Mouse (Mus musculus): ENCODE results near the gene Gngt2.
A peak's percentile ranks its signal among the peaks of the same experiment; 100 is the strongest.
"Not testable (repeated sequence)": the region's sequence is repeated elsewhere in the genome, so short reads cannot be mapped to it uniquely, and the experiment has no call there.

Gene Gngt2

DNA sequence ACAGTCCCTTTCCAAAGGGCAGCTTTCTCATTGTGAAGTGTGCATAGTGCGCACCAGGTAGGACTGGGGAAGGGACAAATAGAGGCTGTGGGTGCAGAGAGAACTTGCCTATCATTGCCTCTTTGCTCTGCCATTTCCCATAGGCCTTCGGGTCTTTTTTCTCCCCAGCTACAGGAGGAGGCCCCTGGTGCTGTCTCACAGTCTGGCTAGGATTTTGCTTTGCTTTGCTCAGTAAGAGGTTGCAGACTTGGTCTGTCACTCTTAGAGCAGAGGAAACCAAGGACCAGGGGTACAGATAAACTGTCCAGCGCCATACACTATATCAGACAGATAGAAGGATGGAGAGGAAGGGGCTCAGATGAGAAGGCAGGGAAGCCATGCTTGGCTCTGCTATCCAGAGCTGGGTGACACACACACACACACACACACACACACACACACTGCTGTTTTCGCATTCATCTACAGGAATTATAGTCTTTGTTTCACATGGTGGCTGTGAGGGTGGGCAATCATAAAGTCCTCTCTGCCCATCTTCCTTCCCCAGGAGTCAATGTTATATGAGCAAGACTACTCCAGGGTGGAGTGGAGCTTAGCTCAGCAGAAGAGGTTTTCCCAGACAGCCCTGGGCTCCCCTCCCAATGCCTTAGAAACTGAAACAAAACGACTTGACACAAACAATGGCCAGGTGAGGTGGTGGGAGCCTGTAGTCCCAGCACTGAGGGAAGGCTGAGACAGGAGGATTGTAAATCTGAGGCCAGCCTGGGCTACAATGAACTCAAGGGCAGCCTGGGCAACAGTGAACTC, 3.9 kb downstream of the Gngt2 start:
- no peak for DNase-seq (ENCODE audit: low read depth, low spot score)

DNA sequence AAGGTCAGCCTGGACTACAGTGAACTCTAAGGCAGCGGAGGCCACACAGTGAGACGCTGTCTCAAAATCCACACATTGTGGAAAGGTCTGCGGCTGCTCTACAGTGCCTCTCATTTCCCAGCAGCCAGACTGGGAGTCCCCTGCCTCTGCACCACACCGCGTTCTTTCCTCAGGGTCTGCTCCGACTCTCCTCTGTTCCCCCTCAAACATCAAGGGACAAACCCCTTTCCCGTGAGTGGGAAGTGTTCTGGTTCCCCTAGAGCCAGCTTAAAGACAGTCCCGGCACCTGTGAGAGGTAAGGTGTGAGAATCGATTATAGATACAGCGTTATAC, 4.4 kb downstream of the Gngt2 start:
- DNase-seq (ENCODE audit: low read depth, low spot score) = no peak

DNA sequence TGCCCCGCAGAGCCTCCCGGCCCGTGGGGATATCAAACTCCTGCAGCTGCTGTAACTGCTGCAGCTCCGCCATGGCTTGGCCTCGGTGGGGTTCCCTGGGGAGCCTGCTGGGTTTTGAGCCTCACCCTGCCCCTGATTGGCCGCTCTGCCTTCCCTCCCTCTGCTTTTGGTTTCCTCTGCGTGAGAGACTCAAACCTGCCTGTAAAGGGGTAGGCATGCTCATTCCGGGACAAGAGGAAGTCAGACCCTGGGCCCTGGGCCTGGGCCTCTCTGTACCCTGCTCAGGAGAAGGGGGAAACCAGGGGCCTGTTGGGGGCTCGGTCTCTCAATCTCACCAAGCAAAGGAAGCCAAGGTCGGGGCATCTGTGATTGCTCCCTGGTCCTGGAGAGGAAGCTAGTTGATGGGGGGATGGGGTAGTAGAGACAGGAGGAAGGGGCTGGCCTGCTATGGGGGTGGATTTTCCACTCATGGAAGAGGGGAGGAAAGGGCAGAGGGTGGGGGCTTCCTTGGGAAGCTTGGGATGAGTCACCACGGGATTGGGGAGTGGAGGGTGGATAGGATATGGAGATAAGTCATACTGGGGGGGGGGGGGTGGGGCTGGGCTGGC, 5.2 kb downstream of the Gngt2 start, which contains the start of gene Abi3:
Gene Abi3 (minus strand): TSS at position 403 of the 608 bp plus-strand sequence.
- DNase-seq (ENCODE audit: low read depth, low spot score) = no peak

DNA sequence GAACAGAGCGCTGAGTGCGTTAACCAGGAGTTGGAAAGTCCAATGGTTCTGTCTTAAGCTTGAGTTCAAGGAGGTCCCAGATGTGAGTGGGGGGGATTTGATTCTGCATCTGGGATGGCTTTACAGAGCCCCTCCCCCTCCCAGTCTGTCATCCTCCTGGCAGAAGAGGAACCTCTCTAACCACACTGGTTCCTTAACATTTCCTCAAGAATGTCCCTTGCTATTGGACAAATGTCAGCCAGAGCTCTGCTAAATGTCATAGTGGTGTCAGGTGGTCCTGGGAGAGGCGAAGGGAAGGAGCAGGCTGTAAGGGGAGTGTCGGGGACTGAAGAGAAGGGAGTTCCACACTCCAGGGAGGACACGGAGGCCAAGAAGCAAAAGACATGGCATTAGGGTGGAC, 5.9 kb downstream of the Gngt2 start:
- DNase-seq (ENCODE audit: low read depth, low spot score) = no peak

DNA sequence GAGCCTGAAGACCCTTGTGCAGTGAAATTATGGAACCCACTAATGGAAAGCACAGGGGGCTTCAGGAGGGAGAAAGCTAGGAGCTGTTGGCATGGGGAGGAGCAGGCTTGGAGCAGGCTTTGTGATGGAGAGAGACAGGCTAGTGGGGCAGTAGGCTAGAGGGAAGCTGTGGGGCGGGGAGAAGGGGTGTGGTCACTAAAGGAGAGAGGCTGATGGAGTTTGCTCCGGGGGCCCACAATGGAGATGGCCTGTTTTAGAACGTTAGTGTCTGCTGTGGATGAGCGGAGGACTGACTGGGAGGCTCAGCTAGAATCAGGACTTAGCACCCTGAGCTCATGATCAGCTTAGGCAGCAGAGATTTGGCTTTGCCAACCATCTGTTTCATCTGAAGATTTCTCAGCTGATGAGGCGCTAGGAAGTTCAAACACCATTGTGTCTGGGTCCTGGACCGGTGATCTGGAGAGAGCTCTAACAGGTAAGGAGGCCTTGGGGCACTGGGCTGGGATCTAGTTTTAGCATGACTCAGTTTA, 6.5 kb downstream of the Gngt2 start:
- DNase-seq (ENCODE audit: low read depth, low spot score) = no peak

DNA sequence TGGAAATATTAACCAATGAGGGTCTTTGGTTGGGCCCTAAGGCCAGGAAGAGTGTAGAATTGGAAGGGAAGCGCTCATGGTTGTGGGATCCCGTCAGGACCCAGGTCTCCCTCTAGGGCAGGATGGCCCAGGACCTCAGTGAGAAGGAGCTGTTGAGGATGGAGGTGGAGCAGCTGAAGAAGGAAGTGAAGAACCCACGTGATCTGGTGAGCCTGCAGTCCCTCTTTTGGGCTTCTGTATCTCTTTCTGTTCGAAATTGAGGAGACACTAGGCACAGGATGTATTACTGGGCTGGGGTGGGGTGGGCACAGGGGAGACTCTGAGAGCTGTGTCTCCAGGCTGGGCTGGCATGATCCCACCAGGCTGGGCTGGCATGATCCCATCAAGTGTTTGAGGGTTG, 7.9 kb downstream of the Gngt2 start:
- DNase-seq (ENCODE audit: low read depth, low spot score) = no peak

DNA sequence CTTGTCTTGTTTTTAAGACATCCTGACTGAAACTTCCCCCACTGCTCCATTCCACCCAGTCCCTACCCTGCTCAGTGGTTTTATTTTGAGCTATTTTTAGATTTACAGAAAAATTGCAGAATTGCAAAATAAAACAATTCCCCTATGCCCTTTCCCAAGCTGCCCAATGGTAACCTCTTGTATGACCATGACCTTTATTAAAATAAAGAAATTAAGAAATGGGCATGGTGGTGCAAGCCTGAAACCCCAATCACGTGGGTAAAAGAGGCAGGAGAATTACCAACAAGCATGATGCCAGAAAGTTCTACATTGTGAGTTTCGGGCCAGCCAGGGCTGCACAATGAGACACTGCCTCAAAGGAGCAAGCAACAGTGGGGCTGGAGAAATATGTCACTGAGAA, 13.9 kb downstream of the Gngt2 start:
- no peak for DNase-seq (ENCODE audit: low read depth, low spot score)

DNA sequence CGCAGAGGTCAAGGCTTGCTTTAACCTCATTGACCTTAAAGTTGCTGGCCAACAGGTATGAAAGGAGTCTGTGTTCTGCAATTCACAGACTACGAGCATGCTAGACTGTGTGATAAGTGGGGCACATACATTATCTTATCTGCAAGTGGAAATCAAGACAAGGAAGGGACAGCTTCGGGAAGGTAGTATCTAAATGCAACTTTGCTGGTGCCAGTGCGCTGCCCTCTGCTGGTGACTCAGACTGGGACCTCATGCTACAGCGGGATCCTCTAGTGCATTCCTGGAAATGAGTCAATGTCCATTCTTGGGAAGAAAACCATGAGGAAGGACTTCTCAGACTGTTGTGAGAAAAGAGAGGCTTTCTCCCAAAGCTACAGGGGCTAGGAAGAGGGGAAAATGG, 16.7 kb downstream of the Gngt2 start:
- peak; percentile 77 for DNase-seq (ENCODE audit: low read depth, low spot score)

DNA sequence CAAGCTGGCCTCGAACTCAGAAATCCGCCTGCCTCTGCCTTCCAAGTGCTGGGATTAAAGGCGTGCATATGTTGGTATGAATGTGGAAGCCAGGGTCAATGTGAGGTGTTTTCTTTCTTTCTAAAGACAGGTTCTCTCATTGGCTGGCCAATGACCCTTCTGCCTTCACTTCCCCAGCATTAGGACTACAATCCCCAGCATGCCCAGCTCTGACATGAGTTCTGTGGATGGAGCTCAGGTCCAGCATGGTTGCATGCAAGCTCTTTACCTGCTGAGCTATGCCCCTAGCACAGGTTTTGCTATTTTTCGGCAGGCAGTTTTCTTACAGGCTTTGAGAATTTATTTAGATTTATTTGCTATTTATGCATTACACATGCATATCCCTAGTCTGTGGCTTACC, 20.3 kb downstream of the Gngt2 start:
- DNase-seq (ENCODE audit: low read depth, low spot score) = peak; percentile 76

DNA sequence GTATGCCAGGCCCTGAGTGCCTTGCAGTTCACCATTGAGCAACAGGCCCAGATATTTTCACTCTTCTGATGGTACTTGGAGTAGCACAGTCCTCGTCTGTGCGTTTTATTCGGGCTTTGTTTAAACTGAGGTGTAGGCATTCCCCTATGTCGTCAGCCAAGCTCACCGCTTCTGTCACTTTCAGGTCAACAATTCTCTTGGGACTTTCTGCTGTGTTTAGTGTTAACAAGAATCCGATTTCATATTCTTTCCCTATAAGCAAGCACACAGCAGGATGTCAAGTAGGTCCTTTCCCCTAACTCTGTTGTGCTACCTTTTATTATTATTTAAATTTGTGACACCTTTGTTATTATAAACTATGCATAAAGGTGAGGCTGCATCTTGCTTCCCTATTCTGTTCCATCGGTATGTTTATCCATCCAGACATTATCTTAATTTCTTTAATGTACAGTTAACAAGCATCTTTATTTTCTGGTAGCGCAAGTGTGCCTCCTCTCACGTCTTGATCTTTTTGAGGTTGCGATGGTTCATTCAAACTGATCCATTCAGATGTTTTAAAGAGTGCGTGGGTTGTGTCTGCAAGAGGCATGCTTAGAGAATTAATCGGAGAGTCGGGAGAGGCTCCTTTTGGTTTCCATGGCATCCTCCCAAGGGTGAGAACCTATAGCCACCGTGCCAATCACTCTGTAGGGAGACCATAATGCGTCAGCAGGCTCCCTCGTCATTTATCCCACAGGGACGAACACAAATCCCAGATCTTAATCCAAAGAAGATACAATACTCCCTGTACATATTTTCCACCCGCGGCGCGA, 20.9 kb downstream of the Gngt2 start:
- DNase-seq (ENCODE audit: low read depth, low spot score) = peak; percentile 81

DNA sequence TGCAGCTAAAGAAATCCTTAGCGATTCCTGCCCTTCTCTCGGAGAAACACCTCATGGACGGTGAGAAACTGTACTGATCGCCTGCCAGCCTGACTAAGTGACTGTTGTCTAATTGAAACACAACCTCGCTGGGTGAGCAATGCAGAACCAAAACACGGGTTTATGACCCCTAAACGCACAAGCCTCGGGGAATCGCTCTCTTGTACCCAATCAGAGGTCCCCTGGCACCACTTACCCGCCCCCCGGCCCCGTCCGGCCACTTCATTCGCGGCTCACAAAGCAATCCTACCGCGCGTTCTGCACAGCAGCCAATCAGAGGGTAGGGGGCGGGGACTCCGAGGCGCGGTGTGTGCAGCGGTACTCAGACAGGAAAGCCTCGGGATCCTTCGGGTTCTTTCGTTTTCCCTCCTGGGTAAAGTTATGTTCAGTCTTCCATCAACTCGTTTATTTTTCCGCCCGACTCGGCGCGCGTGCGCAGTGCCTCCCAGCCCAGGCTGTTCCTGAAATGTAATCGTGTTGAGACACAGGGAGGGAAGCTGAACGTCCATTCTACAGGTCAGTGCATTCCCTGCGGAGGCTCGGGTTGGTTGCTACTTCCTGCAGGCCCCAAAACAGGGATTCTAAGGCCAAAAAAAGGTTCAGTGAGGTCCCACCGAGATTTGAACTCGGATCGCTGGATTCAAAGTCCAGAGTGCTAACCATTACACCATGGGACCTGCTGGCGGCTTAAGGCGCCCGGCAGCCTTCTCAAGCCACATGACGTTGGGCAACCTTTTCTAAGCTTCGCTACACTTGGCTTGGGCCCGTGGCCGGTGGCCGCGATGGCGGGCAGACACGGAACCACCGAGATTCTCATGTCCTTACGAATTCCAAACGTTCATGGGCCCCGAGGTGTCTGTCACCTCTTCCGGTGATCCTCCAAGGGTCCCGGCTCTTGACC, 21.8 kb downstream of the Gngt2 start:
- DNase-seq (ENCODE audit: low read depth, low spot score) = peak; percentile 99

DNA sequence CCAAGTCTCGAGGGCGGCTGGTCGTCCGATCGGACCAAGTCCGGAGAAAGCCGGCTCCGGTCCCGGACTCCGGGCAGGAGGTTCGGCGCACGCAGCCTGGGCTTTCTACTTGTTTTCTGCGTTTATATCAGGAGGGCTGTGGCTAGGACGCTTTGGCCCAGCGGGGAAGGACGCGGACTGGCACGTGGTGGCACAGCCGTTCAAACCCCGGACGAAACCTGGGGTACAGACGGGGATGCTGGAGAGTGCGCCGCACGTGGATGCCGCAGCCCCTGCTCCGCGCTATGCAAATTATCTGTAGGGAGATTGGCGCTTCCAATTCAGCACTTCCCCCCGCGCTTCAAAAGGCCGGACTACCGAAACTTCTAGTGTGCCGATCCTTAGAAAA, 22.4 kb downstream of the Gngt2 start:
- DNase-seq (ENCODE audit: low read depth, low spot score) = peak; percentile 85

DNA sequence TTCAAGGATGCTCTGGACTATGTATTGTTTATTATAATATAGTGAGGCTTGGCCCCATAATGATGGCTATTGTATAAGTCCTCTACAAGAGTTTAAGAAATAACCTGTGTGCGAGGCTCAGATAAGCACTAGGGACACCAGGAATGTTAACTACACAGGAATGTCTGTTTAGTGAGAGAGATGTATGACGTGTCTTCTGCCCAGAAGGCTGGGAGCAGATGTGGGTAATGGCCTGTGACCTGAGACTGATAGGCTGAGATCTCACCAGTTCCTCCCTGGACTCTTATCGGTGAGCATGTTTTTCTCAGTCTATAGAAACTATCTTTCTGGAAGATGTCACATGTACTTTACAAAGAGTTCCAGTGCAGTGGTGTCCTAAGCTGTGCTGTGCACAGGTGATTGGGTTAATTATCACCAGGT, 23.1 kb downstream of the Gngt2 start:
- peak; percentile 12 for DNase-seq (ENCODE audit: low read depth, low spot score)

DNA sequence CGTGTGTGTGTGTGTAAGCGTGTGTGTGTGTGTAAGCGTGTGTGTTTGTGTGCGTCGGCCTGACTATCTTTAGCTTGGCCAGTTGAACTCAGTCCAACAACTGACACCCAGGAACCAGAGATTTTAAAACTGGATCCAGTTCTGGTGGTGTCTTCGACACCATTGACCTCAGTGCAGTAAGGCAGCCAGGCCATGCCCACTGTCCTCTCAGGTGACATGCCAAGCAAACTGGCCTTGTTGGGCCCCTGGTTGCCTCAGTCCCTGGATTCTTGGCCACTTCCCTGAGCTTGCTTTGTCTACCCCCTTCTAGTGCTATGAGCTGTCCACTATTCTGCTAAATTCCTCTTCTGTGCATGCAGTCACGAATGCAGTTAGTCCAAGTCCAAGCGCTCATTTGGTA, 24.4 kb downstream of the Gngt2 start:
- no peak for DNase-seq (ENCODE audit: low read depth, low spot score)

DNA sequence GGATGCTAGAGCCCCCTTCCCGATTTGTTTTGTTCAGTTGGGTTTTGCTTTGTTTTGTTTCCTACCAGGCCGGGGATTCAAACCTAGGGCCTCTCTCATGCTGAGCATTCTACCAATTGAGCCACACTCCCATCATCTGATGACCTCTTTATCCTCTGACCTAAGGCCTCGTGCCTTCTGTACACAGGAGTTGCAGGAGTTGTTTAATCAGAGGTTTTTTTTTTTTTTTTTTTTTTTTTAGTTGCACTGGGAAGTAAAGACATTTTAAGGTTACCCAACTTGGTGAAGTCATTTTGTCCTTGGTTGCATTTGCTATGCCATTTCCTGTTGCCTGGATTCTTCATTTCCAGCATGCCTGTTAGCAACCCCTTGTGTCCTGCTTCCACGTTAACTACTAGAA, 32.4 kb downstream of the Gngt2 start:
- DNase-seq (ENCODE audit: low read depth, low spot score) = no peak

DNA sequence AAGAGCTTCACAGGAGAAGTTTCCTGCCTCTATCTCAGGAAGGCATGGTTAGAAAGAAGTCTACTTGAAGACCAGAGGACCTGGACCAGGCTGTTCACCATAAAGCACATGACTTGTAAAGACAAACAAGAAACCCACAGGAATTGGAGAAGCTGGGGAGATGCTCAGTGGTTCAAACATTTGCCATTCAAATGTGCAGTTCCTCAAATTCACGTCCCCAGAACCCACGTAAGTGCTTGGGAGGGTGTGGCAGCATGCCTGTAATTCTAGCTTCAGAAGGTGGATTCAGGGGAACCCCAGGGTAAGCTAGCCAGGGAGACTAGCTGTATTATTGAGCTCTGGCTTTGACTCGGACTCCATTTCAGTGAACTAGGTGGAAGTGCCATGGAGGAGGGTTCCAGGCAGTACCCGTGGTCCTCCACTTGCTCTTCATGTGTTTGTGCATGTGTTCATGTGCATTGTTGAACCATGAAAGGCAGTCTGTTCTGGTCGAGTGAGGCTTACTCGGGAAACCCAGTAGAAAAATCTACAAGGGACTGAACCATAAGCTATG, 33.0 kb downstream of the Gngt2 start:
- DNase-seq (ENCODE audit: low read depth, low spot score) = no peak

DNA sequence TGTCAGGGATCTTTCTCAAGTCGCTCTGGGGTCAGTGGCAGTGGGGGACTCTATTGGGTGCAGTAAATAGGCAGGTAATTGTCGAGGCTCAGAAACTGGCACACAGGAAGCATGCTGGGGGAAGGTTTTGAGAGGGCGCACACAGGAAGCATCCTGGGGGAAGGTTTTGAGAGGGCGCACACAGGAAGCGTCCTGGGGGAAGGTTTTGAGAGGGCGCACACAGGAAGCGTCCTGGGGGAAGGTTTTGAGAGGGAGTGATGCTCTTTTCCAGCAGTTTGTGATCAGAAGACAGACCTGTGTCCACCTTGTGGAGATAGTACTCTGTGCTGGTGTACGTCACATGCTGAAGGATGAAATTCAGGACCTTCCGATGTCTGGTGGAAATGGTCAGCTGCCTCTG, 38.8 kb downstream of the Gngt2 start:
- peak; percentile 31 for DNase-seq (ENCODE audit: low read depth, low spot score)

DNA sequence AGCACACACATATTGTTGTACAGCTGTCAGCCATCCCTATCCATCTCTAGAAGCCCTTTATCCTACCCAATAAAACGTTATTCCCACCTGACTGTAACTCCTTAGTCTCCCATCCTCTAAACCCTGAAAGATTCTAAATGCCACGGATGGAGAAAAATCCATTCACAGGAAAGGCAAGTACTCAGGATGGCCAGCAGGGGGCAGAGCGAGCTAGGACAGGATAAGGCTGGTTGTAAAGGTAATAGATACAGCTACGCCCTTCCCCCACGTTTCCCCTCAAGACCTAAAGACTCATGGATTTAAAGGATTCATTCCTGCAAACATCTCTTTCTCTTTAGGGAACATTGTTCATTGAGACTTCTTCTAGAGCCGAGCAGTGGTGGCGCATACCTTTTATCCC, 39.3 kb downstream of the Gngt2 start:
- DNase-seq (ENCODE audit: low read depth, low spot score) = peak; percentile 64

DNA sequence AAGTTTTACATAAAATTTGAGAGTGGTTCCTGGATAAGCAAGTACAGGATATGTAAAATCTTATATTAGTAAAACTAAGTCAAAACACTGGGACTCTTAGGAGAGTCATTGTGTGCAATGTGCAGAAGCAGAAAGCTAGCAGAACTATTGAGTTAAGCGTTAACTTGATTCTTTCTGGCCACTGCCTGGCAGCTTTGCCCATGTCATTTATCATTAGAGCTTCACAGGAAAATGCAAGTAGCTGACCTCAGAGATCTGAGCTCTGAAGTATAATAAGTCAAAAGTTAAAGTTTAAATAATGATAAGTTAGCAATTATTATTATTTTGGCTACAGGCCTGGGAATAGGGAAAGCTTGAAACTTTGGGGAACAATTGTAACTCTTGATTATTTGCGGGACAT, 42.8 kb downstream of the Gngt2 start:
- not testable (repeated sequence) for DNase-seq (ENCODE audit: low read depth, low spot score)

DNA sequence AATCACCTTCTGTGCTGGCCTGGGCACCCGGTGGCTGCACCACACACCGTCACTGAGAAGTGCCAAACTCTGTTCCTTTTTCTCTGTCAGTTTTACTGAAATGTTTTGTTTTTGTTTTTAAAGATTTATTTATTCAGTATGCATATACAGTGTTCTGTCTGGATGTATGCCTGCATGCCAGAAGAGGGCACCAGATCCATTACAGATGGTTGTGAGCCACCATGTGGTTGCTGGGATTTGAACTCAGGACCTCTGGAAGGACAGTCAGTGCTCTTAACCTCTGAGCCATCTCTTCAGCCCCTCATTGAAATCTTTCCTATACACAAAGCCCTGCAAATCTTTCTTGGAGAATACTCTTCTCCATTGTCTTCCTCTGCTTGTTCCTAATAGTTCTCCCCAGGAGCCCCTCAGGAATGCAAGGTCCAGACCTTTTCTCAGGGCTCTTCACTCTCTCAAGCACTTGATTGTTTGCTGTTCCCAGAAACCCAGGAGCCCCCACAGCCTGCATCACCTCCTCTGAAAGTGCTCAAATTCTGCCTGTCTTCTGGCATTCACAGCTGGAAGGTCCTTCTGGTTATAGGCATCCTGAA, 53.5 kb downstream of the Gngt2 start:
- DNase-seq (ENCODE audit: low read depth, low spot score) = no peak

All from brain, adult 2 months (tissue).